In the genomic region with DNA sequence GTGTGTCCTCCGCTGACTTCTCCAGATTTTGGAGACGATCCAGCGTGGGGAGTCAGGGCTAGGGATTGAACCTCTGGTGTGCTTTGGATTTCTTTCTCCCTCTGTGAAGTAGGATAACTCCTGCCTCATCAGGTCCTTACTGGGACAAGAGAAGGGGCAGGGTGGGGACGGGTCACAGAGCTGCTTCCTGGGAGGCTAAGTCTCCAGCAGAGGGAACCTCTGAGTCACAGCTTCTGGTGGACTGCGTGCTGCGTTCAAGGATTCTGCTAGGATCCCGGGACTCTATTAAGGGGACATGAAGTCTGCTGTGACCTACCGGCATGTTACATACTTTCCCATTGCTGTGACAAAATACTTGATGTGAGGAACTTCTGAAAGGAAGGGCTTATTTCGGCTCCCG, we compare ENCODE assay signal across 15 mouse cellular contexts. TPM values are rescaled to one million over a fixed set of nuclear protein-coding genes. Genes with fewer than 3 reads are reported as not detected.
DNase-seq lines count a peak whose midpoint lies in the region; ATAC-seq and TF ChIP-seq lines count a peak whose summit lies in the region.
"Had no signal": no experiment of that assay in that cellular context is flagged by ENCODE, and none has a peak within 500 bp of the region (broad histone marks: within the 10 kb centered on the region; RNA-seq: fewer than 3 reads in every experiment).

No protein-coding gene starts in this region.

- ATAC-seq in heart, postnatal 0 days (ENCODE audit: insufficient read depth, low read depth), result no peak
- ATAC-seq in liver, postnatal 0 days, result no peak
- ATAC-seq in liver, embryonic 11.5 days (replicated peaks; ENCODE audit: low FRiP score), result no peak

- TF ChIP-seq CTCF in heart, postnatal 0 days (IDR thresholded peaks at IDR 0.05; ENCODE audit: low read depth), result peak; percentile 45
- TF ChIP-seq CTCF in liver, postnatal 0 days (IDR thresholded peaks at IDR 0.05; ENCODE audit: low read depth), result peak; percentile 40

- intact Hi-C loops in heart, postnatal 36 days (cut with DNase I), result no loop called here

- no peak overlapping the region for H3K27ac ChIP-seq in heart, postnatal 0 days (ENCODE audit: low read depth)
- no peak overlapping the region for H3K27ac ChIP-seq in liver, postnatal 0 days (ENCODE audit: low read depth)
- H3K27ac ChIP-seq in liver, embryonic 11.5 days (ENCODE audit: low read depth, low read length), result no peak overlapping the region
- H3K27ac ChIP-seq: embryonic facial prominence, embryonic 13.5 days; limb, embryonic 13.5 days; neural tube, embryonic 13.5 days had no signal

- H3K4me3 ChIP-seq in heart, postnatal 0 days (ENCODE audit: low read depth, low read length), result no peak overlapping the region
- no peak overlapping the region for H3K4me3 ChIP-seq in liver, postnatal 0 days (ENCODE audit: low read depth, low read length)
- no peak overlapping the region for H3K4me3 ChIP-seq in liver, embryonic 11.5 days (ENCODE audit: low read depth, low read length)
- H3K4me3 ChIP-seq: embryonic facial prominence, embryonic 13.5 days; forebrain, embryonic 10.5 days; limb, embryonic 13.5 days; neural tube, embryonic 13.5 days had no signal

- 68% methylated on average over 10 of the region's 10 CpGs for WGBS in heart, postnatal 0 days
- 69% methylated on average over 10 of the region's 10 CpGs for WGBS in liver, postnatal 0 days (ENCODE audit: insufficient replicate concordance)
- WGBS in liver, embryonic 11.5 days, result 67% methylated on average over 10 of the region's 10 CpGs

- peaks cover 10% of the 10 kb centered on the region; the same call in 1 of the 2 replicates for H3K36me3 ChIP-seq in heart, postnatal 0 days (replicated peaks; ENCODE audit: control insufficient read depth, insufficient read depth, low read length)
- no peaks in the 10 kb centered on the region for H3K36me3 ChIP-seq in liver, postnatal 0 days (replicated peaks; ENCODE audit: insufficient read depth, low read length)
- H3K36me3 ChIP-seq in liver, embryonic 11.5 days (ENCODE audit: control insufficient read depth, insufficient read depth, low read length), result no peaks in the 10 kb centered on the region
- H3K36me3 ChIP-seq: embryonic facial prominence, embryonic 13.5 days; forebrain, embryonic 10.5 days had no signal

- H3K4me2 ChIP-seq in heart, postnatal 0 days (ENCODE audit: low read depth, low read length), result no peak overlapping the region
- no peak overlapping the region for H3K4me2 ChIP-seq in liver, postnatal 0 days (ENCODE audit: low read depth, low read length)
- H3K4me2 ChIP-seq in liver, embryonic 11.5 days, result no peak overlapping the region
- H3K4me2 ChIP-seq: embryonic facial prominence, embryonic 13.5 days; limb, embryonic 13.5 days; neural tube, embryonic 13.5 days had no signal

- no peak for TF ChIP-seq EP300 in heart, postnatal 0 days (IDR thresholded peaks at IDR 0.05; ENCODE audit: low read depth)
- no peak for TF ChIP-seq EP300 in liver, postnatal 0 days (IDR thresholded peaks at IDR 0.05; ENCODE audit: low read depth)

- H3K4me1 ChIP-seq in heart, postnatal 0 days (ENCODE audit: control insufficient read depth, insufficient read depth), result peaks cover 23% of the 10 kb centered on the region
- peaks cover 10% of the 10 kb centered on the region for H3K4me1 ChIP-seq in liver, postnatal 0 days (ENCODE audit: insufficient read depth)
- H3K4me1 ChIP-seq in liver, embryonic 11.5 days (replicated peaks; ENCODE audit: control insufficient read depth, insufficient read depth, low read length), result peaks cover 29% of the 10 kb centered on the region

- H3K27me3 ChIP-seq in heart, postnatal 0 days (ENCODE audit: control insufficient read depth, insufficient read depth, low read length), result no peaks in the 10 kb centered on the region
- no peaks in the 10 kb centered on the region for H3K27me3 ChIP-seq in liver, postnatal 0 days (ENCODE audit: insufficient read depth, low read length)
- no peaks in the 10 kb centered on the region for H3K27me3 ChIP-seq in liver, embryonic 11.5 days (replicated peaks; ENCODE audit: control insufficient read depth, insufficient read depth, low read length)
- H3K27me3 ChIP-seq: embryonic facial prominence, embryonic 13.5 days; limb, embryonic 13.5 days; neural tube, embryonic 13.5 days had no signal

- no peak overlapping the region for H3K9ac ChIP-seq in heart, postnatal 0 days (replicated peaks; ENCODE audit: low read depth, low read length)
- no peak overlapping the region for H3K9ac ChIP-seq in liver, postnatal 0 days (replicated peaks)
- no peak overlapping the region for H3K9ac ChIP-seq in liver, embryonic 11.5 days (ENCODE audit: low read depth, low read length)
- H3K9ac ChIP-seq: embryonic facial prominence, embryonic 13.5 days; limb, embryonic 13.5 days; neural tube, embryonic 13.5 days had no signal

- H3K9me3 ChIP-seq in heart, postnatal 0 days (replicated peaks; ENCODE audit: control insufficient read depth, low read length), result no peaks in the 10 kb centered on the region
- no peaks in the 10 kb centered on the region for H3K9me3 ChIP-seq in liver, postnatal 0 days (ENCODE audit: low read length)
- no peaks in the 10 kb centered on the region for H3K9me3 ChIP-seq in liver, embryonic 11.5 days (ENCODE audit: control insufficient read depth, low read length)
- H3K9me3 ChIP-seq: embryonic facial prominence, embryonic 13.5 days; forebrain, embryonic 10.5 days; limb, embryonic 13.5 days; neural tube, embryonic 13.5 days had no signal

- DNase-seq in heart, postnatal 0 days (ENCODE audit: low spot score), result no peak
- no peak for DNase-seq in heart, postnatal 36 days
- DNase-seq in liver, postnatal 0 days, result no peak
- DNase-seq in liver, embryonic 11.5 days (ENCODE audit: low spot score), result no peak
- peak; percentile 36 for DNase-seq in ES-CJ7 (ENCODE audit: low read depth, low spot score)
- peak; percentile 36 for DNase-seq in lung, postnatal 10 days
- DNase-seq in yolk sac, embryonic 10.5 days (ENCODE audit: low spot score), result no peak
- DNase-seq: cerebellum, postnatal 36 days; kidney, adult 11 months had no signal

RNA-seq across cellular contexts. Expression of a gene that starts 26.9 kb away (rescaled TPM):
- total RNA-seq in heart, postnatal 0 days (2014; rRNA removed; ENCODE audit: low replicate concordance), result 0.73 and 1.6 TPM in 2 replicates
- polyA plus RNA-seq in heart, postnatal 0 days (2015; fragmentation: Nextera tagmentation; extraction: Ambion mirVana), result 0.59 and 0.75 TPM in 2 replicates
- not detected for total RNA-seq in heart, postnatal 36 days (2021)
- polyA plus RNA-seq in liver, postnatal 0 days (2015; fragmentation: Nextera tagmentation; extraction: Ambion mirVana), result 0.35 and 0.37 TPM in 2 replicates
- 0.23 and 0.32 TPM in 2 replicates for polyA plus RNA-seq in liver, embryonic 11.5 days (2014; fragmentation: Nextera tagmentation; extraction: Ambion mirVana)
- total RNA-seq: heart, adult 8-10 months; hematopoietic stem cell, adult 5-6 weeks had no signal

RNA-seq across cellular contexts. Expression of a gene that starts 44.7 kb away (rescaled TPM):
- total RNA-seq in heart, postnatal 0 days (2014; rRNA removed; ENCODE audit: low replicate concordance), result 804 and 987 TPM in 2 replicates
- polyA plus RNA-seq in heart, postnatal 0 days (2015; fragmentation: Nextera tagmentation; extraction: Ambion mirVana), result 439 and 463 TPM in 2 replicates
- 100 to 1,000 TPM; 324 to 333 TPM for total RNA-seq in heart, postnatal 36 days (2021)
- polyA plus RNA-seq in liver, postnatal 0 days (2015; fragmentation: Nextera tagmentation; extraction: Ambion mirVana), result 472 TPM in 2 replicates
- 934 and 944 TPM in 2 replicates for polyA plus RNA-seq in liver, embryonic 11.5 days (2014; fragmentation: Nextera tagmentation; extraction: Ambion mirVana)

RNA-seq across cellular contexts. Expression of a gene that starts 57.7 kb away (rescaled TPM):
- total RNA-seq in heart, postnatal 0 days (2014; rRNA removed; ENCODE audit: low replicate concordance), result 35.9 and 47.8 TPM in 2 replicates
- 24.4 and 28.9 TPM in 2 replicates for polyA plus RNA-seq in heart, postnatal 0 days (2015; fragmentation: Nextera tagmentation; extraction: Ambion mirVana)
- 10 to 100 TPM; 22.6 to 23.2 TPM for total RNA-seq in heart, postnatal 36 days (2021)
- polyA plus RNA-seq in liver, postnatal 0 days (2015; fragmentation: Nextera tagmentation; extraction: Ambion mirVana), result 1.7 TPM in 2 replicates
- 5.7 and 7.5 TPM in 2 replicates for polyA plus RNA-seq in liver, embryonic 11.5 days (2014; fragmentation: Nextera tagmentation; extraction: Ambion mirVana)

Comparison
In these comparisons a context has a peak if more than half of its experiments do, and no peak if none do; other contexts are left out.
1. DNase-seq: peak in ES-CJ7 (single experiment) and lung, postnatal 10 days (single experiment); none in heart, postnatal 0 days (single experiment), heart, postnatal 36 days (0 of 2), liver, postnatal 0 days (single experiment), liver, embryonic 11.5 days (single experiment) and yolk sac, embryonic 10.5 days (single experiment).